Mouse (Mus musculus): ENCODE measurements around the gene Col27a1. TPM values are rescaled to one million over a fixed set of nuclear protein-coding genes. Genes with fewer than 3 reads are reported as not detected.

The Col27a1 gene
- polyA plus RNA-seq, 1 experiment, result 14.1 TPM

DNA sequence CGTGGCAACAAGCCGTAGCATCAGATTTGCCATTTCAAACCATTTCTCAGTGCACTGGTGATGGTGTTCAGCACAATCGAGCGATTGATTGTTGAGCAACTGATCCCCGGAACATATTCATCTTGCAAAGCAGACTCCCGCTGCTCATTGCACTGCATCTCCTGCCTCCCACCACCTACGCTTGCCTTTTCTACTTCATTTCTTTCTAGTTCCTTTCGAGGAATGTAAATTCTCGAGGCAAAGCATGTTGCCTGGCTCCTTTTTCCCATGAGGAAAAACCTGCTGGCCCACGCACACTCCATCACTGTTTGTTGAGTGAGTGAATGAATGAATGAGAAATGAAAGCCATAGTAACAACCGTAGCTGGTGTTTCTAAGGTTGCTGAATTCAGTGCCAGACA lies 38.0 kb downstream of the Col27a1 start:
- no peak for TF ChIP-seq POLR2A (IDR thresholded peaks at IDR 0.05; ENCODE audit: control insufficient read depth, extremely low read depth, insufficient read depth, low read length, poor library complexity)
- no peak for TF ChIP-seq CTCF (IDR thresholded peaks at IDR 0.05; ENCODE audit: borderline replicate concordance, control insufficient read depth, extremely low read depth, insufficient read depth, low read length, poor library complexity)
- 95% methylated on average over 11 of the region's 11 CpGs for WGBS
- Histone ChIP-seq H3K4me3 (ENCODE audit: control insufficient read depth, insufficient read depth, low read length) (no peak overlapping the region), H3K27me3 (ENCODE audit: control insufficient read depth, insufficient read depth, low read length) (no peaks in the 10 kb centered on the region), H3K4me1 (replicated peaks; ENCODE audit: control insufficient read depth, insufficient read depth, low read length) (no peaks in the 10 kb centered on the region), H3K27ac (ENCODE audit: control insufficient read depth, insufficient read depth, low read length) (no peak overlapping the region), H3K36me3 (ENCODE audit: control insufficient read depth, insufficient read depth, low read length) (no peaks in the 10 kb centered on the region)
- DNase-seq, result no peak

DNA sequence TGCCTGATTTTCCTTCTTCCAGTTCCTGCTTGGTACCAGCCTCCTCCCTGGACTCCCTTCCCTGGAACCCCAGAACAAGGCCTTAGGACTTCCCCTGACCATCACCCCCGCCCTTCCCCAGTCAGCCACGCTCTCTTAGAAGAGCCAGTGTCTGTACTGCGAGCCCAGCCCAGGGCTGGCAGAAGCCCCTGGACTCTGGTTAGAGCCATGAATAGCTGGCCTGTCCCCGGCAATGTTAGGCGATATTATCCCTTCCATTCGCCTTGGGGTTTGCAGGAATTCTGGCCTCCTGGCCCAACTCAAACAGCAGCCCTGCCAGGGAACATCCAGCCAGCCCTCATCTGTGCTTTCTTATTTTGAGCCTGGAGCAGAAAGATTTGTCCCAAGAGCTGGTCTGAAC lies 39.9 kb downstream of the Col27a1 start:
- H3K4me1 ChIP-seq (replicated peaks; ENCODE audit: control insufficient read depth, insufficient read depth, low read length), result no peaks in the 10 kb centered on the region
- H3K27me3 ChIP-seq (ENCODE audit: control insufficient read depth, insufficient read depth, low read length), result no peaks in the 10 kb centered on the region
- TF ChIP-seq POLR2A (IDR thresholded peaks at IDR 0.05; ENCODE audit: control insufficient read depth, extremely low read depth, insufficient read depth, low read length, poor library complexity) (no peak), CTCF (IDR thresholded peaks at IDR 0.05; ENCODE audit: borderline replicate concordance, control insufficient read depth, extremely low read depth, insufficient read depth, low read length, poor library complexity) (no peak)
- no peak for DNase-seq
- H3K36me3 ChIP-seq (ENCODE audit: control insufficient read depth, insufficient read depth, low read length), result no peaks in the 10 kb centered on the region
- no peak overlapping the region for H3K27ac ChIP-seq (ENCODE audit: control insufficient read depth, insufficient read depth, low read length)
- no peak overlapping the region for H3K4me3 ChIP-seq (ENCODE audit: control insufficient read depth, insufficient read depth, low read length)
- 97% methylated on average over 6 of the region's 6 CpGs for WGBS

DNA sequence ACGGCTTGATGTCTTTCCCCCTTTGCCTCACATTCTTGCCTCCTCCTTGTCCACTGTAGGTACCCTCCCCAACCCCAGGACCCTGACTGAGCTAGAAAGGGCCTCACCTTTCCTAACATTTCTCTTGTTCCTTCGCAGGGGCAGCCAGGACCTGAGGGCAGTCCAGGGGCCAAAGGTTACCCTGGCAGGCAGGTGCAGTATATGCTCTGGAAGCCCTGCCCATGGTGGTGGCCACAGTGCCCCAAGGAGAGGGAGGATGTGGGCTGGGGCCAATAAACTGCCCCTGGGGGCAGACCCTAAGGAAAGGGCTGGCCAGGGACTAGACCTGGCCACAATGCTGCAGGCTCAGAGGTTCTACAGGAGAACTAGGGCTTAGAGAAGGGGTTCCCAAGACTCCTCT lies 40.3 kb downstream of the Col27a1 start:
- Histone ChIP-seq H3K4me3 (ENCODE audit: control insufficient read depth, insufficient read depth, low read length) (no peak overlapping the region), H3K27me3 (ENCODE audit: control insufficient read depth, insufficient read depth, low read length) (no peaks in the 10 kb centered on the region), H3K36me3 (ENCODE audit: control insufficient read depth, insufficient read depth, low read length) (no peaks in the 10 kb centered on the region), H3K27ac (ENCODE audit: control insufficient read depth, insufficient read depth, low read length) (no peak overlapping the region), H3K4me1 (replicated peaks; ENCODE audit: control insufficient read depth, insufficient read depth, low read length) (no peaks in the 10 kb centered on the region)
- TF ChIP-seq POLR2A (IDR thresholded peaks at IDR 0.05; ENCODE audit: control insufficient read depth, extremely low read depth, insufficient read depth, low read length, poor library complexity), result no peak
- TF ChIP-seq CTCF (IDR thresholded peaks at IDR 0.05; ENCODE audit: borderline replicate concordance, control insufficient read depth, extremely low read depth, insufficient read depth, low read length, poor library complexity), result no peak
- 93% methylated on average over 2 of the region's 2 CpGs for WGBS
- no peak for DNase-seq

DNA sequence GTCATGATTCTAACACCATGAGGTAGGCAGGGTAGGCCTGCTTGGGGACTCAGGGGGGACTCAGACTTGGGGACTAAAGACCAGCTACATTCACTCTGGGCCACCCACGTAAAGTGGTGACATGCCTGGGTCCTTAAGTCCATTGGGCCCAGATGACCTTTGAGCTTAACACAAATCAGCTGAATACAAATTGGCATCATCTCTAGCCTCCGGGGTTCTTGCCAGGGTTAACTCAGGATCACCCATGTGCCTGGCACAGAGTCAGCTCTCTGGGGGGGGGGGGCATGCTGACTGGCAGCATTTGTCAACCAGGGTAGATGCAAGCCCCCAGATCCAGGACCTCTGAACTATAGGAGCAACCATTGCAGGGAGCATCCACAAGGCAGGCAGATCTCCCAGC lies 42.6 kb downstream of the Col27a1 start:
- DNase-seq, result no peak
- Histone ChIP-seq H3K27ac (ENCODE audit: control insufficient read depth, insufficient read depth, low read length) (no peak overlapping the region), H3K27me3 (ENCODE audit: control insufficient read depth, insufficient read depth, low read length) (no peaks in the 10 kb centered on the region), H3K4me1 (replicated peaks; ENCODE audit: control insufficient read depth, insufficient read depth, low read length) (no peaks in the 10 kb centered on the region), H3K36me3 (ENCODE audit: control insufficient read depth, insufficient read depth, low read length) (no peaks in the 10 kb centered on the region), H3K4me3 (ENCODE audit: control insufficient read depth, insufficient read depth, low read length) (no peak overlapping the region)
- 96% methylated on average over 2 of the region's 2 CpGs for WGBS
- TF ChIP-seq CTCF (IDR thresholded peaks at IDR 0.05; ENCODE audit: borderline replicate concordance, control insufficient read depth, extremely low read depth, insufficient read depth, low read length, poor library complexity) (no peak), POLR2A (IDR thresholded peaks at IDR 0.05; ENCODE audit: control insufficient read depth, extremely low read depth, insufficient read depth, low read length, poor library complexity) (no peak)

DNA sequence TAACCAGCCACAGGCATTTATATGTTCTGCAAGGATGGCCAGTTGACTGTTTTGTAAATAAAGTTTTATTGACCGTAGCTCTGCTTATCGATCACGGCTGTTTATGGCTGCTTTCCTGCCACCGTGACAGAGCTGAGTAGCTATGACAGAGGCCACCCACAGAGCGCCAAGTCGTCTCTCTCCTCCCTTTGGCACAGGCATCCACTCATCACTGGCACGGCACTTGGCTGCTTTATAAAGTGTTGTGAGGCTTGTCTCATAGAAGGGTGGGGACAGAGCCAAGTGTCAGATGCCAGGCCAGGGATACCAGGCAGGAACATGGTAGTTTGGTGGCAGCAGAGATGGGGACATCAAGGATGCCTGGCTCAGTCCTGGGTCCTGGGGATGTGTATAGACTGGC lies 43.5 kb downstream of the Col27a1 start:
- no peak for DNase-seq
- H3K4me3 ChIP-seq (ENCODE audit: control insufficient read depth, insufficient read depth, low read length), result no peak overlapping the region
- no peaks in the 10 kb centered on the region for H3K4me1 ChIP-seq (replicated peaks; ENCODE audit: control insufficient read depth, insufficient read depth, low read length)
- no peaks in the 10 kb centered on the region for H3K27me3 ChIP-seq (ENCODE audit: control insufficient read depth, insufficient read depth, low read length)
- WGBS, result 90% methylated on average over 7 of the region's 7 CpGs
- no peaks in the 10 kb centered on the region for H3K36me3 ChIP-seq (ENCODE audit: control insufficient read depth, insufficient read depth, low read length)
- no peak overlapping the region for H3K27ac ChIP-seq (ENCODE audit: control insufficient read depth, insufficient read depth, low read length)
- TF ChIP-seq POLR2A (IDR thresholded peaks at IDR 0.05; ENCODE audit: control insufficient read depth, extremely low read depth, insufficient read depth, low read length, poor library complexity) (no peak), CTCF (IDR thresholded peaks at IDR 0.05; ENCODE audit: borderline replicate concordance, control insufficient read depth, extremely low read depth, insufficient read depth, low read length, poor library complexity) (no peak)

DNA sequence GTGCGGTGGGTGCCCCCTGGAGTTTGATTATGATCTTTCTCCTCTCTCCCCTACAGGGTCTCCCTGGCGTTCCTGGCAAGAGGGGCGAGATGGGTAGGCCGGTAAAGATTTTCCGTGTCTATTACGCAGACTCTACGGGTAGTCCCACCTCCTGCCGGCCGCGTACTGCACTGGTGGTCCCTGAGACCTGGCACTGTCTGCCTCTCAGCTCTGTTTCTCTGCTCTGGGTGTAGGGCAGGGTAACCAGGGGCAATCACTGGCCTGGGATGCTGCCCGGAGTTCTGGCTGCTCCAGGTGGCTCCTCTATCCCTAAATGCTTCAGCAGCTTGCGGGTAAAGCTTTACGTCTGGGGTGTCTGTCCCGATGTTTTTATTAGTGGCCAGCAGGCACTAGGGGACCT lies 44.3 kb downstream of the Col27a1 start:
- TF ChIP-seq CTCF (IDR thresholded peaks at IDR 0.05; ENCODE audit: borderline replicate concordance, control insufficient read depth, extremely low read depth, insufficient read depth, low read length, poor library complexity) (no peak), POLR2A (IDR thresholded peaks at IDR 0.05; ENCODE audit: control insufficient read depth, extremely low read depth, insufficient read depth, low read length, poor library complexity) (no peak)
- no peak overlapping the region for H3K4me3 ChIP-seq (ENCODE audit: control insufficient read depth, insufficient read depth, low read length)
- WGBS, result 95% methylated on average over 14 of the region's 14 CpGs

DNA sequence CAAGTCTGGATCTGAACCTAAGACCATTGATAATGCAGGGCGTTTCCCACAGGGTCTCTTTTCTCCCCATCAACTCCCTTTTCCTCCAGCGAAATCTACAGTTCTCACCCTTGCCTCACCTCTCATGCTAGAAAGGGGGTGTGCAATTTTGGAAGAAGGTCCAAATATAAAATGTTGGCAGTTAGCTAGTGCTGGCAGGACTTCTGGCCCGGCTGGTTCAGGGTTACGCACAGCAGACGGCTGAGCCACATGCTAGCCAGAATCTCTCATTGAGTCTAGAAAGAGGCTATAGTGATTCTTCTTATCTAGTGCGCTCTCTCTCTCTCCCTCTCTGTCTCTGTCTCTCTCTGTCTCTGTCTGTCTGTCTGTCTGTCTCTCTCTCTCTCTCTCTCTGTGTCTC lies 45.3 kb downstream of the Col27a1 start:
- H3K27me3 ChIP-seq (ENCODE audit: control insufficient read depth, insufficient read depth, low read length), result no peaks in the 10 kb centered on the region
- no peak overlapping the region for H3K27ac ChIP-seq (ENCODE audit: control insufficient read depth, insufficient read depth, low read length)
- no peaks in the 10 kb centered on the region for H3K36me3 ChIP-seq (ENCODE audit: control insufficient read depth, insufficient read depth, low read length)
- 95% methylated on average over 6 of the region's 6 CpGs for WGBS
- H3K4me1 ChIP-seq (replicated peaks; ENCODE audit: control insufficient read depth, insufficient read depth, low read length), result no peaks in the 10 kb centered on the region
- H3K4me3 ChIP-seq (ENCODE audit: control insufficient read depth, insufficient read depth, low read length), result no peak overlapping the region
- TF ChIP-seq CTCF (IDR thresholded peaks at IDR 0.05; ENCODE audit: borderline replicate concordance, control insufficient read depth, extremely low read depth, insufficient read depth, low read length, poor library complexity) (no peak), POLR2A (IDR thresholded peaks at IDR 0.05; ENCODE audit: control insufficient read depth, extremely low read depth, insufficient read depth, low read length, poor library complexity) (no peak)
- no peak for DNase-seq

More for the DNA sequence above, 44.3 kb downstream of the Col27a1 start:
- DNase-seq, result no peak
- no peak overlapping the region for H3K27ac ChIP-seq (ENCODE audit: control insufficient read depth, insufficient read depth, low read length)
- H3K36me3 ChIP-seq (ENCODE audit: control insufficient read depth, insufficient read depth, low read length), result no peaks in the 10 kb centered on the region
- H3K27me3 ChIP-seq (ENCODE audit: control insufficient read depth, insufficient read depth, low read length), result no peaks in the 10 kb centered on the region
- no peaks in the 10 kb centered on the region for H3K4me1 ChIP-seq (replicated peaks; ENCODE audit: control insufficient read depth, insufficient read depth, low read length)
